Mouse (Mus musculus) G1E (cell line): Measurements from ENCODE around the gene Clba1. TPM values are rescaled to one million over a fixed set of nuclear protein-coding genes. Genes with fewer than 3 reads are reported as not detected.

Experiments
- ATAC-seq: 2 replicates; pipeline ENCODE4 v1.8.0; 2016; ENCODE audit warnings: mild to moderate bottlenecking; ENCODE audit not compliant: insufficient number of reproducible peaks, poor library complexity, low FRiP score, severe bottlenecking; ENCODE audit errors: extremely low read depth
- DNase-seq: peaks from one replicate; pipeline ENCODE4 v3.0.0; 2012; ENCODE audit warnings: low spot score
- H3K27me3 ChIP-seq: 2 replicates; pipeline ENCODE4 v1.6.1; 2012; ENCODE audit warnings: mild to moderate bottlenecking, low read length, inconsistent platforms; ENCODE audit not compliant: insufficient read depth
- H3K36me3 ChIP-seq: replicated peaks from 2 replicates; pipeline ENCODE3; 2012; ENCODE audit warnings: mild to moderate bottlenecking, inconsistent platforms
- H3K4me1 ChIP-seq: 2 replicates; pipeline ENCODE4 v1.6.1; 2012; ENCODE audit warnings: low read depth, low read length, inconsistent platforms, mixed read lengths; ENCODE audit not compliant: insufficient read depth
- H3K4me3 ChIP-seq: 2 replicates; pipeline ENCODE4 v1.5.1; 2012; ENCODE audit warnings: low read depth, mild to moderate bottlenecking, inconsistent platforms, low read length, moderate library complexity, mixed read lengths
- H3K9me3 ChIP-seq: replicated peaks from 2 replicates; pipeline ENCODE4 v1.6.1; 2012; ENCODE audit warnings: inconsistent platforms
- CTCF ChIP-seq: IDR thresholded peaks from 2 replicates; pipeline ENCODE4 v1.5.1; 2012; ENCODE audit warnings: low read depth, low read length, inconsistent platforms, mixed read lengths
- GATA1 ChIP-seq: IDR thresholded peaks from 2 replicates; pipeline ENCODE4 v1.6.1; 2012; ENCODE audit warnings: borderline replicate concordance, low read length, inconsistent platforms, mixed read lengths
- GATA2 ChIP-seq: IDR thresholded peaks from 2 replicates; pipeline ENCODE4 v1.6.1; 2012; ENCODE audit warnings: low read depth, low read length, inconsistent platforms, borderline replicate concordance
- POLR2AphosphoS5 ChIP-seq: IDR thresholded peaks from 2 replicates; pipeline ENCODE4 v1.6.1; 2012; ENCODE audit warnings: low read depth, low read length, inconsistent platforms; ENCODE audit not compliant: insufficient replicate concordance
- TAL1 ChIP-seq: conservative IDR thresholded peaks from 2 replicates; pipeline ENCODE4 v1.6.1; 2012; ENCODE audit warnings: low read depth, low read length, inconsistent platforms, mixed read lengths
- polyA plus RNA-seq: library from polyadenylated mRNA; stranded (reverse); fragments of >175 nt; gene quantifications from 2 replicates; pipeline ENCODE4 v1.2.3, GENCODE M21; 2012
- total RNA-seq, 2 experiments: library from RNA; stranded (forward) in 1 of 2; stranded (reverse) in 1 of 2; fragments of 200-1000 nt in 1 of 2; fragments of >200 nt in 1 of 2; fragmentation: Nextera tagmentation in 1 of 2; gene quantifications; 2 replicates each; pipeline ENCODE4 v1.2.3; 2014 to 2017

The Clba1 gene
- total and polyA plus RNA-seq, 3 experiments: 0.83 to 5.3 (median 1.5) TPM

- H3K27me3 ChIP-seq: peaks cover 20% of the 10 kb centered on the region
- no peak for DNase-seq
- H3K4me3 ChIP-seq: no peak overlapping the region
- no peaks in the 10 kb centered on the region for H3K9me3 ChIP-seq
- no peak for ATAC-seq
- peaks cover 8% of the 10 kb centered on the region for H3K4me1 ChIP-seq
- no peaks in the 10 kb centered on the region for H3K36me3 ChIP-seq
- TF ChIP-seq GATA2 (no peak), CTCF (no peak), TAL1 (no peak), POLR2AphosphoS5 (no peak), GATA1 (no peak)
Measured at GRCm38 (mm10) chr12:112851116-112851515, 42.4 kb downstream of the Clba1 start.

GRCm38 (mm10) chr12:112853050-112853729 lies 44.5 kb downstream of the Clba1 start:
- Histone ChIP-seq H3K36me3 (no peaks in the 10 kb centered on the region), H3K4me3 (peak overlapping the region; percentile 8; the same call in 1 of the 2 replicates), H3K27me3 (peaks cover 19% of the 10 kb centered on the region), H3K4me1 (peaks cover 8% of the 10 kb centered on the region), H3K9me3 (no peaks in the 10 kb centered on the region)
- TF ChIP-seq GATA2 (no peak), POLR2AphosphoS5 (no peak), GATA1 (no peak), CTCF (no peak)
- no peak for ATAC-seq
- DNase-seq: no peak

GRCm38 (mm10) chr12:112854610-112855333 lies 46.0 kb downstream of the Clba1 start:
- Histone ChIP-seq H3K9me3 (no peaks in the 10 kb centered on the region), H3K36me3 (no peaks in the 10 kb centered on the region), H3K4me3 (no peak overlapping the region), H3K27me3 (peaks cover 22% of the 10 kb centered on the region), H3K4me1 (peaks cover 8% of the 10 kb centered on the region)
- ATAC-seq (peak; percentile 10; the same call in 1 of the 2 replicates), DNase-seq (no peak)
- no peak for TF ChIP-seq TAL1
- no peak for TF ChIP-seq CTCF
- no peak for TF ChIP-seq GATA1
- no peak for TF ChIP-seq POLR2AphosphoS5
- no peak for TF ChIP-seq GATA2

GRCm38 (mm10) chr12:112856338-112856737 lies 47.6 kb downstream of the Clba1 start:
- TF ChIP-seq GATA1 (no peak), GATA2 (no peak)
- no peak overlapping the region for H3K4me3 ChIP-seq
- ATAC-seq (no peak), DNase-seq (no peak)
- H3K9me3 ChIP-seq: no peaks in the 10 kb centered on the region
- H3K4me1 ChIP-seq: peaks cover 8% of the 10 kb centered on the region
- peaks cover 19% of the 10 kb centered on the region for H3K27me3 ChIP-seq
- no peaks in the 10 kb centered on the region for H3K36me3 ChIP-seq

DNA sequence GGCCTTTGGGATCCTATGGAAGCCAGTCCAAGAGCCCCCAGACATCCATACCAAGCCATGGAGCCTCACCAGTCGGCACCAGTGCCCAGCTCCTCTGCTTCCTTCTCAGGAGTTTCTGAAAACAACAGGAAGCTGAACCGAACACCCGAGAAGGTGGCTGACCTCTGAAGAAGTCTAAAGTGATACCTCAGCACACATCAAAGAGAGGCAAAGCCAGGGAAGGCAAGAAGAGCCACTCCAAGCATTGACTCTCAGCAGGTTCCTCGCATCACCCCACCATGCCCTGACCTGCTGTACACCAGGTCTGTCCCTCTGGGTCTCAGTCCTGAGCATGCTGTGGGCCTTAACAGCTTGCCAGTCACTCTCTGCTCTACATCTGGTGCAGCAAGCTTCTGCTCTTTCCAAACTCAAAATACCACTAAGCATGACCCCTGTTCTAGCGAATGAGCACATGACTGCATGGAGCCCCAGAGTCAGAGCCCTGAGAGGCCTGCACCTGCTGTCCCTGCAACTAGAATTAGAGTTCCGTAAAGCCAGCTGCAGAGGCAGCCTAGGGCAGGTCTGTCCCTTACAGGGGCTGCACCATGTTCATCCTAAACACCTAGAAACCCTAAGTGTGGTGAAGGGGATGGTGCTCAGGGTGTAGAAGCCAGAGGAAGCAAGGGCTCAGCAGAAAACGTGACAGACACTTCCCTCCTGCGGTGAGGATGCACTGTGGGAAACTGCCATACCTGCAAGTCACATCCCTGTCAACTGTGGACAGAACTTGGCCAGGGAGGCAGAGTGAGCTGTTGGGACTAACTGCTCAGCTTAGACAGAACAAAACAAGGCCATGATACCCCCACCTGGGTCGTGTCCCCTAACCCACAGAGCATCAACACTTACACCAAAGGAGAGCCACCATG lies 48.5 kb downstream of the Clba1 start:
- Histone ChIP-seq H3K4me3 (no peak overlapping the region), H3K4me1 (peaks cover 8% of the 10 kb centered on the region), H3K36me3 (no peaks in the 10 kb centered on the region), H3K27me3 (peaks cover 21% of the 10 kb centered on the region), H3K9me3 (no peaks in the 10 kb centered on the region)
- TF ChIP-seq GATA1 (no peak), POLR2AphosphoS5 (no peak), TAL1 (no peak), CTCF (no peak), GATA2 (no peak)
- no peak for ATAC-seq
- DNase-seq: no peak
